Mouse (Mus musculus) midbrain, embryonic 11.5 days (tissue): ENCODE measurements around the gene Nedd4. TPM values are rescaled to one million over a fixed set of nuclear protein-coding genes. Genes with fewer than 3 reads are reported as not detected.
A peak's percentile ranks its signal among the peaks of the same experiment; 100 is the strongest.
"Not testable (repeated sequence)": the region's sequence is repeated elsewhere in the genome, so short reads cannot be mapped to it uniquely, and the experiment has no call there.

Experiments used
- ATAC-seq: fragments of 200-750 bp; cut with Nextera tagmentation; 2 replicates; pipeline ENCODE4 v1.8.0; 2017; ENCODE audit warnings: moderate TSS enrichment, moderate library complexity; ENCODE audit not compliant: low FRiP score
- DNase-seq: peaks from one replicate; pipeline ENCODE4 v3.0.0; 2015; ENCODE audit warnings: low spot score; ENCODE audit errors: missing footprints
- H3K27ac ChIP-seq: fragments of 300-500 bp; sonication (generic); 2 replicates; pipeline ENCODE4 v1.5.1; 2014; ENCODE audit warnings: low read depth, low read length
- H3K27me3 ChIP-seq: fragments of 300-500 bp; sonication (generic); 2 replicates; pipeline ENCODE4 v1.6.1; 2014; ENCODE audit warnings: mild to moderate bottlenecking, low read length, moderate library complexity, mixed read lengths; ENCODE audit not compliant: control insufficient read depth, insufficient read depth
- H3K36me3 ChIP-seq: fragments of 300-500 bp; sonication (generic); 2 replicates; pipeline ENCODE4 v1.6.1; 2014; ENCODE audit warnings: mild to moderate bottlenecking, low read length, moderate library complexity, mixed read lengths; ENCODE audit not compliant: control insufficient read depth, insufficient read depth
- H3K4me1 ChIP-seq: fragments of 300-500 bp; sonication (generic); 2 replicates; pipeline ENCODE4 v1.6.1; 2014; ENCODE audit warnings: low read length; ENCODE audit not compliant: control insufficient read depth, insufficient read depth
- H3K4me2 ChIP-seq: fragments of 300-500 bp; sonication (generic); 2 replicates; pipeline ENCODE4 v1.6.1; 2014; ENCODE audit warnings: mild to moderate bottlenecking, moderate library complexity
- H3K4me3 ChIP-seq: fragments of 300-500 bp; sonication (generic); 2 replicates; pipeline ENCODE4 v1.5.1; 2014; ENCODE audit warnings: low read depth, low read length
- H3K9ac ChIP-seq: fragments of 300-500 bp; sonication (generic); 2 replicates; pipeline ENCODE4 v1.6.1; 2014; ENCODE audit warnings: low read length
- H3K9me3 ChIP-seq: fragments of 300-500 bp; sonication (generic); 2 replicates; pipeline ENCODE4 v1.6.1; 2016; ENCODE audit warnings: low read length; ENCODE audit not compliant: control insufficient read depth
- WGBS: fragments of 180-500 bp; shearing (Covaris S2); extraction: QIAGEN DNeasy Blood & Tissue Kit; methylation state at CpG from one replicate; pipeline ENCODE4 v1.1.7; 2014; 5-methylcytosine and 5-hydroxymethylcytosine counted together
- polyA plus RNA-seq: library from polyadenylated mRNA; unstranded; fragments of >200 nt; fragmentation: Nextera tagmentation; extraction: Ambion mirVana; gene quantifications from 2 replicates; pipeline ENCODE4 v1.2.1, GENCODE M21; 2014

The Nedd4 gene
- polyA plus RNA-seq, 1 experiment from 2014 or later, result 812 TPM

GRCm38 (mm10) chr9:72660139-72660538 lies 2.0 kb upstream of the Nedd4 start:
- peaks cover 26% of the 10 kb centered on the region for H3K4me1 ChIP-seq

GRCm38 (mm10) chr9:72660911-72661310 lies 1.2 kb upstream of the Nedd4 start:
- Histone ChIP-seq H3K4me2 (peak overlapping the region; percentile 12; the same call in 1 of the 2 replicates), H3K9ac (peak overlapping the region; percentile 39)
- 34% methylated on average over 1 of the region's 1 CpGs for WGBS

More at GRCm38 (mm10) chr9:72660139-72660538, 2.0 kb upstream of the Nedd4 start:
- no peaks in the 10 kb centered on the region for H3K9me3 ChIP-seq
- WGBS, result 84% methylated on average over 4 of the region's 4 CpGs
- no peak overlapping the region for H3K4me3 ChIP-seq
- no peaks in the 10 kb centered on the region for H3K36me3 ChIP-seq
- H3K9ac ChIP-seq, result no peak overlapping the region
- no peaks in the 10 kb centered on the region for H3K27me3 ChIP-seq
- no peak overlapping the region for H3K4me2 ChIP-seq
- no peak for DNase-seq
- no peak overlapping the region for H3K27ac ChIP-seq
- no peak for ATAC-seq

GRCm38 (mm10) chr9:72661561-72661894 lies 618 bp upstream of the Nedd4 start:
- no peaks in the 10 kb centered on the region for H3K9me3 ChIP-seq
- DNase-seq (peak; percentile 97), ATAC-seq (peak; percentile 0; the same call in 1 of the 2 replicates)
- H3K9ac ChIP-seq, result peak overlapping the region; percentile 100
- peak overlapping the region; percentile 97 for H3K27ac ChIP-seq
- no peaks in the 10 kb centered on the region for H3K27me3 ChIP-seq
- under 1% methylated on average over 13 of the region's 13 CpGs for WGBS
- H3K4me3 ChIP-seq, result peak overlapping the region; percentile 99
- peaks cover 4% of the 10 kb centered on the region; the same call in 1 of the 2 replicates for H3K36me3 ChIP-seq
- H3K4me2 ChIP-seq, result peak overlapping the region; percentile 87
- H3K4me1 ChIP-seq, result peaks cover 33% of the 10 kb centered on the region

More at GRCm38 (mm10) chr9:72660911-72661310, 1.2 kb upstream of the Nedd4 start:
- H3K36me3 ChIP-seq, result peaks cover 4% of the 10 kb centered on the region; the same call in 1 of the 2 replicates
- no peak for DNase-seq
- H3K4me1 ChIP-seq, result peaks cover 33% of the 10 kb centered on the region
- H3K27me3 ChIP-seq, result no peaks in the 10 kb centered on the region
- no peak overlapping the region for H3K4me3 ChIP-seq
- H3K9me3 ChIP-seq, result no peaks in the 10 kb centered on the region
- ATAC-seq, result no peak
- H3K27ac ChIP-seq, result peak overlapping the region; percentile 23; the same call in 1 of the 2 replicates

- no peaks in the 10 kb centered on the region for H3K27me3 ChIP-seq
- peak overlapping the region; percentile 97 for H3K27ac ChIP-seq
- ATAC-seq, result peak; percentile 68
- under 1% methylated on average over 53 of the region's 55 CpGs for WGBS
- peak; percentile 98 for DNase-seq
- H3K9ac ChIP-seq, result peak overlapping the region; percentile 100
- no peaks in the 10 kb centered on the region for H3K9me3 ChIP-seq
- H3K4me3 ChIP-seq, result peak overlapping the region; percentile 99
- H3K36me3 ChIP-seq, result peaks cover 10% of the 10 kb centered on the region
- peaks cover 28% of the 10 kb centered on the region for H3K4me1 ChIP-seq
- peak overlapping the region; percentile 87 for H3K4me2 ChIP-seq
Observed at GRCm38 (mm10) chr9:72662691-72663533, 766 bp downstream of the Nedd4 start.

GRCm38 (mm10) chr9:72663534-72663918 lies 1.4 kb downstream of the Nedd4 start:
- Histone ChIP-seq H3K27me3 (no peaks in the 10 kb centered on the region), H3K27ac (peak overlapping the region; percentile 97), H3K36me3 (peaks cover 10% of the 10 kb centered on the region), H3K4me2 (peak overlapping the region; percentile 87), H3K9ac (peak overlapping the region; percentile 100), H3K4me3 (peak overlapping the region; percentile 99), H3K9me3 (no peaks in the 10 kb centered on the region), H3K4me1 (peaks cover 28% of the 10 kb centered on the region)
- no peak for DNase-seq
- WGBS, result 13% methylated on average over 10 of the region's 10 CpGs
- no peak for ATAC-seq

- H3K9me3 ChIP-seq, result no peaks in the 10 kb centered on the region
- peaks cover 28% of the 10 kb centered on the region for H3K4me1 ChIP-seq
- DNase-seq (no peak), ATAC-seq (no peak)
- H3K4me2 ChIP-seq, result peak overlapping the region; percentile 87
- peaks cover 10% of the 10 kb centered on the region for H3K36me3 ChIP-seq
- peak overlapping the region; percentile 99 for H3K4me3 ChIP-seq
- peak overlapping the region; percentile 57 for H3K27ac ChIP-seq
- no peaks in the 10 kb centered on the region for H3K27me3 ChIP-seq
- H3K9ac ChIP-seq, result peak overlapping the region; percentile 100
- WGBS, result 64% methylated on average over 12 of the region's 12 CpGs
Observed at GRCm38 (mm10) chr9:72664409-72665351, 2.5 kb downstream of the Nedd4 start.

- peak overlapping the region; percentile 87 for H3K4me2 ChIP-seq
- H3K9ac ChIP-seq, result peak overlapping the region; percentile 5; the same call in 1 of the 2 replicates
- H3K9me3 ChIP-seq, result no peaks in the 10 kb centered on the region
- no peak for ATAC-seq
- H3K4me3 ChIP-seq, result no peak overlapping the region; the same call in 1 of the 2 replicates
- H3K36me3 ChIP-seq, result peaks cover 16% of the 10 kb centered on the region
- peak overlapping the region; percentile 44; the same call in 1 of the 2 replicates for H3K27ac ChIP-seq
- DNase-seq, result no peak
- WGBS, result 59% methylated on average over 7 of the region's 7 CpGs
- peaks cover 28% of the 10 kb centered on the region for H3K4me1 ChIP-seq
- H3K27me3 ChIP-seq, result no peaks in the 10 kb centered on the region
Observed at GRCm38 (mm10) chr9:72665517-72665916, 3.4 kb downstream of the Nedd4 start.

- WGBS, result 88% methylated on average over 6 of the region's 8 CpGs
- peaks cover 19% of the 10 kb centered on the region for H3K36me3 ChIP-seq
- not testable (repeated sequence) for H3K4me2 ChIP-seq, H3K27me3 ChIP-seq, ATAC-seq, H3K27ac ChIP-seq, H3K4me3 ChIP-seq, H3K9ac ChIP-seq, DNase-seq, H3K9me3 ChIP-seq
- H3K4me1 ChIP-seq, result peaks cover 24% of the 10 kb centered on the region
Observed at GRCm38 (mm10) chr9:72666352-72667021, 4.3 kb downstream of the Nedd4 start.
